Mouse (Mus musculus): ENCODE measurements around the gene Akr1cl.

Gene Akr1cl

DNA sequence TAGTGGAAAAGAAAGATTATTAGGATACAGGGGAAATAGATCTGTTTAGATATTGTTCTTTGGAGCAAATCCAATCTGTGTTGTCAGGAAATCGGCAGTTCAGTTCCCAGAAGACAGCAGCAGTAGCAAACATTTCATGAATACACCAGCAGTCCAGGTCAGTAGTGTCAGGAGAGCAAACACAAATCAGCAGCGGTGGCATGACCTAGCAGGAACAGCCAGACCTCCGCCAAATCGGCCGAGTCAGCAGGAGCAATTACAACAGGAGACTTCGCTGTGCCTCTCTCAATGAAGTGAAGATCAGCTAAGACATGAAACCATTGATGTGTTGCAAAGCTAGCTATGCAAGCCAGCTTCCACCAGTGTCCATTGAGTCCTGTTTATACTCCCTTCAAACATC lies 27.0 kb downstream of the Akr1cl start:
- in situ Hi-C loops (cut with MboI; ENCODE audit: unreplicated experiment in 2 of 2), result loop anchor here in 1 of 2 experiments (25.0 kb wide), 1 partner anchor 1243 kb away; the partner anchor contains the start of gene 4933402D24Rik

DNA sequence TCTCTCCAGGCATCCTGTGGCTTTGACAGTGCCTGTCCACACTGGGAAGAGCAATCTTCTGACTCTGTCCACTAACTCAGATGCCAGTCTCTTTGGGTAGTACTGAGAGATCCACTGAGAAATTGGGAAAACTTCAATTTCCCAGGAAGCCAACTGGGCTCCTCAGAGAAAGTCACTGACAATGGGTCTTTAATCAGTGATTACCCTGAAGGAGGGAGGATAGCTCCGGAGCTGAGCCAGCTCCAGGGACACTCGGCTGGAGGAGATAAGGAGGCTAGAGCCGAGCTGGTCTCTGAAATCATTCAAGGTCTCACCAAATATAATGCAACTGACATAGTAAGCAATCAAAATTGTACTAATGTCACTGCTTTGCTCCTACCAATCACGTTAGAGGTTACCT lies 28.0 kb downstream of the Akr1cl start:
- in situ Hi-C loops (cut with MboI; ENCODE audit: unreplicated experiment in 2 of 2), result loop anchor here in 1 of 2 experiments (25.0 kb wide), 1 partner anchor 1242 kb away; the partner anchor contains the start of gene 4933402D24Rik

DNA sequence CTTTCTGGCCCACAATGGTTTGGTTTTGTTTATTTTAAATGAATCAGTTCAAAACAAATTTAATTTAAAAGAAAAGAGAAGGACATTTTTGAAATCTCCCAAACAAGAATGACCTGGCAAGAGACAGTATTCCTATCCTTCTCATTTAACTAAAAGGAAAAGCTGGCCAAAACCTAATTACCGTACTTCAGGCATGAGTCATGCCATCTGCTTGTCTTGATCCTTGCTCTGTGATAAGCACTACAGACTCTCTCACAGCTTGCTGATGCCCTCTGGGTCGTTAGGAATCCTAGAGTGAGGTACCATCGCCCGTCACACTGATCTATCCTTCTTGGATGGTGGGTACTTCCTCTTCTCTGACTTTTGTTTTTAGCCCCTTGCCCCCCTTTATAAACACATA lies 39.4 kb downstream of the Akr1cl start:
- in situ Hi-C loops (cut with MboI; ENCODE audit: unreplicated experiment in 2 of 2), result loop anchor here (5.0 to 25.0 kb wide), 4 partner anchors 71 to 1228 kb away; partner anchors contain the start of gene 4933402D24Rik (in 1 of the 2)

DNA sequence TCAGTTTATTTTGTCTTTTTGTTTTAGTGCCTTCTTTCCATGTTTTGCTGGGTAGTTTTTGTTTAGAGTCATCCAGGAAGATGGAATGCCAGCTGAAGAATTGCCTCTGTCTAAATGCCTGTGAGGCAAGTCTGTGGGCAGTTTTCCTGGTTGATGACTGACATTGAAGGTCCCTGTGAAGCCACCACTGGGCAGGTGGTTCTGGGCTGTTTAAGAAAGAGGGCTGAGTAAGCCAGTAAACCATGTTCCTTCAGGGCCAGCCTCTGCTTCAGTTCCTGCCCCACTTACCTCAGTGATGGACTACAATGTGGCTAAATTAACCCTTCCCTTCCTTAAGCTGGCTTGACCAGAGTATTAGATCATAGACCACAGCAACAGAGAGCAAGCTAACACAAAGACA lies 44.4 kb downstream of the Akr1cl start:
- in situ Hi-C loops (cut with MboI; ENCODE audit: unreplicated experiment in 2 of 2), result loop anchor here (5.0 to 25.0 kb wide), 6 partner anchors 271 to 1323 kb away; no protein-coding TSS in a partner anchor

DNA sequence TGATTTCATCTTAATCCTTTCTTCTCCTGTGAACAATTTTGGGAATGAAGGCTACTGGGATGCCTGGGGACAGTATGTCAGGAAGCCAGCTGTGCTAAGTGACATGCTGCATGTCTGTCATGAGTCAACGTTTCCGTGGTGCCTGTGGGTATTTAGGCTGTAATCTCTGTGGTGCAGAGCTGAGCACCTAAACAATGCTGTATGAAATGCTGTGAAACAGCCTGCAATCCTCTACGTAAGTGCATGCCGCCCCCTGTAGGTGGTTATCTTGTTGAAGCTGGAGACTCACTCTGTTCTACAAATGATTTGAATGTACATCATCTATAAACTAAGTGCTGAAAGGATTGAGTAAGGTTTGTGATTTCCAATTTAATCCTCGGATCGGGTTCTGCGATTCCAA lies 46.4 kb downstream of the Akr1cl start:
- in situ Hi-C loops (cut with MboI; ENCODE audit: unreplicated experiment in 2 of 2), result loop anchor here (5.0 to 25.0 kb wide), 6 partner anchors 269 to 1321 kb away; no protein-coding TSS in a partner anchor

DNA sequence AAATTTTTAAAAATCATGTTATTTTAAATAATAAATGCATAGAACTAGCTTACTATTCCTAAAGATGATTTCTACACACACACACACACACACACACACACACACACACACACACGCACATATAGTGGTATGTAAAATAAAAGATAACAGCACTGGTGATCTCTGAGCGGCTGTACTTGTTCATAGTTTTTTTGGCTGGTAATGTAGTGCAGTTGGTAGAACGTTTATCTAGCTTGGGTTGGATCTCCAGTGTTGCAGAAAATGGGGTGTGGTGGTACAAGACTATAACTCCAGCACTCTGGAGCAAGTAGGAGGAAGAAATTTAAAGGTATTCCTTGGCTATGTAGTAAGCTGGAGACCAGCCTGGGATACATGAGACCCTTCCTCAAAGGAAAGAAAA lies 49.3 kb downstream of the Akr1cl start:
- in situ Hi-C loops (cut with MboI; ENCODE audit: unreplicated experiment in 2 of 2), result loop anchor here (5.0 to 25.0 kb wide), 5 partner anchors 56 to 1318 kb away; no protein-coding TSS in a partner anchor

DNA sequence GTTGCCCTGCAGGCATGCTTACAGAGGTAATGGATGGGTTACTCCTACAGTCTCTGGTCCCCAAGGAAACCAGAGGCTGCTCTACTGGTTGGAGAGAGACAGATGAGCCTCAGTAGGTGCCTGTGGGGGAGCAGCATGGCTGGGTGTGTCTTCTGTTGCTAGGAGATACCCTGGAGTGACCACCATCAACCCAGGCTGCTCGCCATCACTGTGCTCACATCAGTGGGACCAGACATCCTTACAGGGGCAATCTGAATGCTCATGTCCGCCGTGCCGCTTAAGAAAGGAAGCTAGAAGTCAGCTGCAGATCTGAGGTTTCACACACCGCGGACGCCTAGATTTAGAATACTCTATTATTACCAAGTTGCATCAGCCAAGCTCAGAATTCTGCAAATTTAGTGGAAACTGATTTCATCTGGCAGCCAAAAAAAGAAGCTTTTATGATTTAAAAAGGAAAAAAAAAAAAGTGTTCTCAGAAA lies 54.2 kb downstream of the Akr1cl start:
- in situ Hi-C loops (cut with MboI; ENCODE audit: unreplicated experiment in 2 of 2), result loop anchor here in 1 of 2 experiments (25.0 kb wide), 1 partner anchor 516 kb away; no protein-coding TSS in a partner anchor

DNA sequence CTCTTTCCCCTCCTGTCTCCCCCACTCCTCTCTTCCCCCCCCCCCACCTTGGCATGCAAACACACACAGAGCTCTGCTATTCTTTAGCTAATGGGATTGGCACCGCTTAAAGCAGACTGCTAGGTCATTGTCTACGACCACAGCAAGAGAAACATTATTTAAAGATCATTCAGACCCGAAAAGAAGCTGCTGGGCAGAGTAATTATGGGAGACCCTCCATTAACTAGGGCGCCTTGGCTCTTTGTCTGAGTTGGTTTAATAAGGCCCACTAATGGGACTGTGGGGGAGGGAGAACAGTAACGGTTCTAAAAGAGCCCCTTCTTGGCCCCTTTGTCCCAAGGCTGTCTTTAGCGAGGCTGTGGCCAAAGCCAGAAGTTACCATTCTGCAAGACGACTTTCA lies 57.2 kb downstream of the Akr1cl start:
- in situ Hi-C loops (cut with MboI; ENCODE audit: unreplicated experiment in 2 of 2), result loop anchor here in 1 of 2 experiments (25.0 kb wide), 1 partner anchor 513 kb away; no protein-coding TSS in a partner anchor

DNA sequence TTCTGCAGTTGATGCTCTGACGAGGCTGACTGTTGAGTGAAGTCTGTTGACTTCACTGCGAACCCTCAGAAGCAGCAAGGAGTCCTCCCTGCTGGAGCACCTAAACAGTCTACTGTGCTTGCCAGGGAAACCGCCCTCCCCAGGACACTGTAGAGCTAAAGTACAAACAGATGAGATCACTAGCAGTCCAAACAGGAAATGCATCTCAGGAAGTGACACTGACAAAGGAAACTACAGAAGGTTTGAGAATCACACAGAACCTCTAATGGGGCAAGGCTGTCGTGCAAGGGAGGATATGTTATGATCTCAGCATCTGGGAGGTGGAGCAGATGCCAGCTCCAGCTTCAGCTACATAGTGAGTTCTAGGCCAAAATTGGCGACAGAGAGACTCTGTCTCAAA lies 61.9 kb downstream of the Akr1cl start:
- in situ Hi-C loops (cut with MboI; ENCODE audit: unreplicated experiment in 2 of 2), result no loop called here

Data from v-Abl transformed pro-B cells (cell line).